ENCODE assay signal across 8 mouse cellular contexts in genomic region chr1:51615523-51615922, GRCm38 (mm10).
DNase-seq lines count a peak whose midpoint lies in the region; ATAC-seq and TF ChIP-seq lines count a peak whose summit lies in the region.
"Had no signal": no experiment of that assay in that cellular context is flagged by ENCODE, and none has a peak within 500 bp of the region (broad histone marks: within the 10 kb centered on the region; RNA-seq: fewer than 3 reads in every experiment).

No protein-coding gene starts in this region.

- peak; percentile 57 for ATAC-seq in forebrain, embryonic 11.5 days (replicated peaks; ENCODE audit: low FRiP score)
- no peak for ATAC-seq in kidney, postnatal 0 days (replicated peaks; ENCODE audit: low FRiP score, low read depth)

- peaks cover 3% of the 10 kb centered on the region; the same call in 1 of the 2 replicates for H3K4me1 ChIP-seq in forebrain, embryonic 11.5 days (replicated peaks; ENCODE audit: control insufficient read depth, insufficient read depth, low read length)
- no peaks in the 10 kb centered on the region for H3K4me1 ChIP-seq in kidney, postnatal 0 days (replicated peaks; ENCODE audit: insufficient read depth, low read length)

- H3K4me3 ChIP-seq in forebrain, embryonic 11.5 days (ENCODE audit: low read depth, low read length), result no peak overlapping the region
- H3K4me3 ChIP-seq in kidney, postnatal 0 days (replicated peaks; ENCODE audit: low read depth, low read length), result no peak overlapping the region
- H3K4me3 ChIP-seq: neural tube, embryonic 13.5 days had no signal

- 26% methylated on average over 6 of the region's 6 CpGs for WGBS in forebrain, embryonic 11.5 days
- 27% methylated on average over 6 of the region's 6 CpGs for WGBS in kidney, postnatal 0 days

- H3K27ac ChIP-seq in forebrain, embryonic 11.5 days (ENCODE audit: low read depth, low read length), result no peak overlapping the region
- H3K27ac ChIP-seq in kidney, postnatal 0 days, result no peak overlapping the region
- H3K27ac ChIP-seq: neural tube, embryonic 13.5 days had no signal

- no peak overlapping the region for H3K4me2 ChIP-seq in forebrain, embryonic 11.5 days (ENCODE audit: low read depth, low read length, severe bottlenecking)
- H3K4me2 ChIP-seq in kidney, postnatal 0 days (ENCODE audit: low read length), result no peak overlapping the region
- H3K4me2 ChIP-seq: neural tube, embryonic 13.5 days had no signal

- no peaks in the 10 kb centered on the region for H3K27me3 ChIP-seq in forebrain, embryonic 11.5 days (ENCODE audit: control insufficient read depth, insufficient read depth, low read length)
- no peaks in the 10 kb centered on the region for H3K27me3 ChIP-seq in kidney, postnatal 0 days (ENCODE audit: insufficient read depth, low read length)
- H3K27me3 ChIP-seq: neural tube, embryonic 13.5 days had no signal

- no peak overlapping the region for H3K9ac ChIP-seq in forebrain, embryonic 11.5 days (ENCODE audit: low read length)
- H3K9ac ChIP-seq in kidney, postnatal 0 days (ENCODE audit: low read depth, low read length), result no peak overlapping the region
- H3K9ac ChIP-seq: neural tube, embryonic 13.5 days had no signal

- peak; percentile 50 for DNase-seq in 416B (ENCODE audit: low read depth)
- DNase-seq in CD4-positive helper T cell, adult 2 months (ENCODE audit: low read depth, low spot score), result peak; percentile 58
- peak; percentile 83 for DNase-seq in brain, adult 2 months (ENCODE audit: low read depth, low spot score)
- peak; percentile 62 for DNase-seq in forebrain, embryonic 11.5 days (ENCODE audit: low spot score)
- DNase-seq in kidney, postnatal 0 days (ENCODE audit: low spot score), result peak; percentile 71
- peak; percentile 43 for DNase-seq in lung, postnatal 25 days (ENCODE audit: low spot score)
- peak; percentile 71 to 81 for DNase-seq in right cerebral cortex, adult 2 months (ENCODE audit: low spot score in 2 of 2)

- H3K36me3 ChIP-seq in forebrain, embryonic 11.5 days (ENCODE audit: control insufficient read depth, insufficient read depth, low read length), result no peaks in the 10 kb centered on the region
- no peaks in the 10 kb centered on the region for H3K36me3 ChIP-seq in kidney, postnatal 0 days (ENCODE audit: insufficient read depth, low read length)
- H3K36me3 ChIP-seq: neural tube, embryonic 13.5 days had no signal

- TF ChIP-seq CTCF in kidney, postnatal 0 days (IDR thresholded peaks at IDR 0.05; ENCODE audit: low read depth), result peak; percentile 89

- H3K9me3 ChIP-seq in forebrain, embryonic 11.5 days (ENCODE audit: control insufficient read depth, low read length), result no peaks in the 10 kb centered on the region
- H3K9me3 ChIP-seq in kidney, postnatal 0 days (replicated peaks; ENCODE audit: low read length), result no peaks in the 10 kb centered on the region
- H3K9me3 ChIP-seq: neural tube, embryonic 13.5 days had no signal
